ENCODE assay signal across 9 mouse cellular contexts in genomic region chr2:128429786-128430185, GRCm38 (mm10).
A peak's percentile ranks its signal among the peaks of the same experiment; 100 is the strongest.
DNase-seq lines count a peak whose midpoint lies in the region; ATAC-seq and TF ChIP-seq lines count a peak whose summit lies in the region.
"Had no signal": no experiment of that assay in that cellular context is flagged by ENCODE, and none has a peak within 500 bp of the region (broad histone marks: within the 10 kb centered on the region; RNA-seq: fewer than 3 reads in every experiment).

No protein-coding gene starts in this region.

- no peaks in the 10 kb centered on the region for H3K79me2 ChIP-seq in heart, adult 2 months (replicated peaks; ENCODE audit: control insufficient read depth, insufficient read depth, low read length)

- peak overlapping the region; percentile 48 for H3K4me2 ChIP-seq in liver, embryonic 12.5 days
- no peak overlapping the region for H3K4me2 ChIP-seq in hindbrain, embryonic 16.5 days (ENCODE audit: low read length)

- TF ChIP-seq POLR2A in heart, adult 2 months (IDR thresholded peaks at IDR 0.05; ENCODE audit: insufficient read depth, low read depth, low read length): no peak

- H3K9ac ChIP-seq in heart, adult 2 months (ENCODE audit: low read depth, low read length): no peak overlapping the region
- H3K9ac ChIP-seq in liver, embryonic 12.5 days: no peak overlapping the region
- no peak overlapping the region for H3K9ac ChIP-seq in hindbrain, embryonic 16.5 days (ENCODE audit: low read depth, low read length)

- H3K27ac ChIP-seq in heart, adult 2 months: peak overlapping the region; percentile 77
- H3K27ac ChIP-seq in liver, embryonic 12.5 days: no peak overlapping the region
- H3K27ac ChIP-seq in hindbrain, embryonic 16.5 days (ENCODE audit: low read depth, low read length): no peak overlapping the region

- TF ChIP-seq CTCF in heart, adult 2 months (IDR thresholded peaks at IDR 0.05): no peak

- DNase-seq in heart, adult 2 months: peak in 1 of 2 experiments; percentile 44
- no peak for DNase-seq in heart, postnatal 36 days
- DNase-seq in NIH3T3 (ENCODE audit: low read depth): peak; percentile 71
- DNase-seq in natural killer cell, adult 2 months (ENCODE audit: low spot score in 2 of 2): peak; percentile 42 to 45
- DNase-seq in layer of hippocampus, adult 8-10 months (ENCODE audit: low spot score in 2 of 2): no peak
- DNase-seq in left cerebral cortex, postnatal 25 days (ENCODE audit: low spot score in 2 of 2): no peak

- no peak for TF ChIP-seq EP300 in heart, adult 2 months (IDR thresholded peaks at IDR 0.05; ENCODE audit: insufficient read depth, low read depth, low read length)

- no peaks in the 10 kb centered on the region for H3K9me3 ChIP-seq in liver, embryonic 12.5 days (replicated peaks)
- no peaks in the 10 kb centered on the region for H3K9me3 ChIP-seq in hindbrain, embryonic 16.5 days (ENCODE audit: control insufficient read depth, low read length)
- H3K9me3 ChIP-seq: G1E had no signal

- H3K4me1 ChIP-seq in heart, adult 2 months (ENCODE audit: control insufficient read depth, insufficient read depth, low read length): peaks cover 22% of the 10 kb centered on the region
- H3K4me1 ChIP-seq in liver, embryonic 12.5 days: peaks cover 37% of the 10 kb centered on the region
- H3K4me1 ChIP-seq in hindbrain, embryonic 16.5 days (ENCODE audit: control insufficient read depth, insufficient read depth, low read depth, low read length): no peaks in the 10 kb centered on the region

- 26% methylated on average over 7 of the region's 7 CpGs for WGBS in heart, adult 2 months
- WGBS in liver, embryonic 12.5 days (ENCODE audit: insufficient replicate concordance): 36% methylated on average over 7 of the region's 7 CpGs
- WGBS in hindbrain, embryonic 16.5 days: 68% methylated on average over 7 of the region's 7 CpGs

- ATAC-seq in liver, embryonic 12.5 days: no peak
- no peak for ATAC-seq in hindbrain, embryonic 16.5 days

- no peaks in the 10 kb centered on the region for H3K27me3 ChIP-seq in heart, adult 2 months (ENCODE audit: control insufficient read depth, insufficient read depth, low read length)
- H3K27me3 ChIP-seq in liver, embryonic 12.5 days (replicated peaks): peaks cover 21% of the 10 kb centered on the region; the same call in 1 of the 2 replicates
- H3K27me3 ChIP-seq in hindbrain, embryonic 16.5 days (replicated peaks; ENCODE audit: control insufficient read depth, insufficient read depth, low read length): no peaks in the 10 kb centered on the region

- intact Hi-C loops in heart, adult 2 months (cut with DNase I): loop anchor here (5.0 kb wide), 1 partner anchor 43 kb away; no protein-coding TSS in a partner anchor
- intact Hi-C loops in heart, postnatal 36 days (cut with DNase I): loop anchor here (2.0 kb wide), 1 partner anchor 41 kb away; no protein-coding TSS in a partner anchor
- intact Hi-C loops in left cerebral cortex, postnatal 25 days (cut with DNase I): no loop called here

- peak overlapping the region; percentile 39 for H3K4me3 ChIP-seq in heart, adult 2 months
- no peak overlapping the region for H3K4me3 ChIP-seq in liver, embryonic 12.5 days
- no peak overlapping the region for H3K4me3 ChIP-seq in hindbrain, embryonic 16.5 days (ENCODE audit: low read length)

- no peaks in the 10 kb centered on the region for H3K36me3 ChIP-seq in heart, adult 2 months (ENCODE audit: control insufficient read depth, insufficient read depth, low read length)
- no peaks in the 10 kb centered on the region for H3K36me3 ChIP-seq in liver, embryonic 12.5 days
- H3K36me3 ChIP-seq in hindbrain, embryonic 16.5 days (ENCODE audit: control insufficient read depth, insufficient read depth, low read length): no peaks in the 10 kb centered on the region
- H3K36me3 ChIP-seq: G1E had no signal

Comparison
In these comparisons a context has a peak if more than half of its experiments do, and no peak if none do; other contexts are left out.
1. DNase-seq: peak in NIH3T3 (single experiment) and natural killer cell, adult 2 months (2 of 2); none in heart, postnatal 36 days (0 of 2), layer of hippocampus, adult 8-10 months (0 of 2) and left cerebral cortex, postnatal 25 days (0 of 2).